Mouse (Mus musculus) ES-E14 (cell line): Measurements from ENCODE around the gene Sele.

Source experiments
- HCFC1 ChIP-seq: IDR thresholded peaks from 2 replicates; pipeline ENCODE4 v1.6.1; 2012; ENCODE audit warnings: low read length, inconsistent platforms, borderline replicate concordance; ENCODE audit not compliant: insufficient read depth
- MAFK ChIP-seq: IDR thresholded peaks from 2 replicates; pipeline ENCODE4 v1.6.1; 2014; ENCODE audit warnings: mild to moderate bottlenecking, low read depth, low read length, inconsistent platforms; ENCODE audit not compliant: insufficient read depth
- ZNF384 ChIP-seq: IDR thresholded peaks from 2 replicates; pipeline ENCODE4 v1.6.1; 2012; ENCODE audit warnings: low read depth, low read length, inconsistent platforms

- TF ChIP-seq ZNF384 (no peak), HCFC1 (no peak), MAFK (no peak)
These were observed 39.8 kb downstream of the Sele start for GRCm38 (mm10) chr1:164087872-164088271.
